Mouse (Mus musculus) heart, adult 2 months (tissue): ENCODE measurements around the gene Mup4. TPM values are rescaled to one million over a fixed set of nuclear protein-coding genes. Genes with fewer than 3 reads are reported as not detected.

Experiments used
- DNase-seq, 2 experiments: peaks; one replicate each; pipeline ENCODE4 v3.0.0; 2021
- H3K27ac ChIP-seq: fragments of 200-600 bp; 2 replicates; pipeline ENCODE4 v1.8.1; 2022
- H3K27me3 ChIP-seq: fragments of 200-500 bp; 2 replicates; pipeline ENCODE4 v1.6.1; 2012; ENCODE audit warnings: mild to moderate bottlenecking, low read length, inconsistent platforms, mixed read lengths; ENCODE audit not compliant: control insufficient read depth, insufficient read depth
- H3K36me3 ChIP-seq: fragments of 200-500 bp; 2 replicates; pipeline ENCODE4 v1.6.1; 2012; ENCODE audit warnings: low read length, inconsistent platforms; ENCODE audit not compliant: control insufficient read depth, insufficient read depth
- H3K4me1 ChIP-seq: fragments of 200-500 bp; 2 replicates; pipeline ENCODE4 v1.6.1; 2011; ENCODE audit warnings: low read length; ENCODE audit not compliant: control insufficient read depth, insufficient read depth
- H3K4me3 ChIP-seq: fragments of 200-600 bp; 2 replicates; pipeline ENCODE4 v1.8.1; 2022
- H3K79me2 ChIP-seq: fragments of 200-500 bp; replicated peaks from 2 replicates; pipeline ENCODE4 v1.6.1; 2012; ENCODE audit warnings: mild to moderate bottlenecking, inconsistent platforms, low read length, moderate library complexity, mixed read lengths; ENCODE audit not compliant: control insufficient read depth, insufficient read depth
- H3K9ac ChIP-seq: fragments of 200-500 bp; 2 replicates; pipeline ENCODE4 v1.6.1; 2012; ENCODE audit warnings: low read depth, mild to moderate bottlenecking, control low read depth, inconsistent platforms, low read length, mixed read lengths
- CTCF ChIP-seq: fragments of 200-600 bp; IDR thresholded peaks from 2 replicates; pipeline ENCODE4 v1.8.1; 2022; ENCODE audit warnings: antibody characterized with exemption, mild to moderate bottlenecking, moderate library complexity
- EP300 ChIP-seq: fragments of 200-500 bp; IDR thresholded peaks from 2 replicates; pipeline ENCODE4 v1.6.1; 2011; ENCODE audit warnings: low read depth, low read length, control low read depth; ENCODE audit not compliant: insufficient read depth
- POLR2A ChIP-seq: fragments of 200-500 bp; IDR thresholded peaks from 2 replicates; pipeline ENCODE4 v1.6.1; 2011; ENCODE audit warnings: mild to moderate bottlenecking, low read depth, low read length, control low read depth; ENCODE audit not compliant: insufficient read depth
- WGBS: fragments of 180-500 bp; shearing (Covaris S2); methylation state at CpG from one replicate; pipeline ENCODE4 v1.1.7; 2018; 5-methylcytosine and 5-hydroxymethylcytosine counted together
- intact Hi-C: fragments of 180-260 bp; cut with DNase I; formaldehyde crosslinking; loops from one replicate; pipeline ENCODE4 v1.15.1; 2025
- polyA plus RNA-seq: library from polyadenylated mRNA; depleted of rRNA; stranded (reverse); fragments of >200 nt; gene quantifications from 2 replicates; pipeline ENCODE4 v1.2.3, GENCODE M21; 2012
- total RNA-seq, 2 experiments: library from RNA; stranded (reverse); gene quantifications; 2 replicates each; pipeline ENCODE4 v1.2.3; 2021

Mup4 gene
- total and polyA plus RNA-seq, 3 experiments = not detected

- intact Hi-C loops = loop anchor here (5.0 kb wide), 1 partner anchor 55 kb away; no protein-coding TSS in a partner anchor
- DNase-seq = no peak
- H3K36me3 ChIP-seq = no peaks in the 10 kb centered on the region
- H3K79me2 ChIP-seq = no peaks in the 10 kb centered on the region
- no peak overlapping the region for H3K4me3 ChIP-seq
- no peak overlapping the region for H3K27ac ChIP-seq
- TF ChIP-seq POLR2A = no peak
- TF ChIP-seq EP300 = no peak
- no peak for TF ChIP-seq CTCF
- H3K9ac ChIP-seq = no peak overlapping the region
- H3K27me3 ChIP-seq = no peaks in the 10 kb centered on the region
- no peaks in the 10 kb centered on the region for H3K4me1 ChIP-seq
- WGBS = 88% methylated on average over 3 of the region's 3 CpGs
Measured at GRCm38 (mm10) chr4:59927666-59928065, 32.8 kb downstream of the Mup4 start.

GRCm38 (mm10) chr4:59925082-59925481 lies 35.4 kb downstream of the Mup4 start:
- Histone ChIP-seq H3K4me1 (no peaks in the 10 kb centered on the region; the same call in 1 of the 2 replicates), H3K27me3 (no peaks in the 10 kb centered on the region), H3K27ac (no peak overlapping the region), H3K79me2 (no peaks in the 10 kb centered on the region), H3K4me3 (no peak overlapping the region), H3K9ac (no peak overlapping the region), H3K36me3 (no peaks in the 10 kb centered on the region)
- 86% methylated on average over 9 of the region's 9 CpGs for WGBS
- intact Hi-C loops = loop anchor here (5.0 kb wide), 1 partner anchor 53 kb away; no protein-coding TSS in a partner anchor
- TF ChIP-seq EP300 = no peak
- TF ChIP-seq POLR2A = no peak
- no peak for TF ChIP-seq CTCF
- no peak for DNase-seq

GRCm38 (mm10) chr4:59917966-59918365 lies 42.5 kb downstream of the Mup4 start:
- TF ChIP-seq POLR2A (no peak), CTCF (no peak), EP300 (no peak)
- no peak for DNase-seq
- Histone ChIP-seq H3K27ac (no peak overlapping the region), H3K27me3 (no peaks in the 10 kb centered on the region), H3K4me1 (no peaks in the 10 kb centered on the region; the same call in 1 of the 2 replicates), H3K79me2 (no peaks in the 10 kb centered on the region), H3K4me3 (no peak overlapping the region), H3K36me3 (no peaks in the 10 kb centered on the region), H3K9ac (no peak overlapping the region)
- intact Hi-C loops = no loop called here
- 92% methylated on average over 3 of the region's 3 CpGs for WGBS

- TF ChIP-seq POLR2A (no peak), EP300 (no peak), CTCF (no peak)
Measured at GRCm38 (mm10) chr4:59914608-59915403, 45.7 kb downstream of the Mup4 start, which contains the start of gene Slc46a2. Slc46a2 (minus strand) TSS chr4:59915056.

GRCm38 (mm10) chr4:59908785-59909184 lies 51.7 kb downstream of the Mup4 start:
- intact Hi-C loops = no loop called here
- H3K9ac ChIP-seq = no peak overlapping the region
- no peak for TF ChIP-seq POLR2A
- no peak for TF ChIP-seq CTCF
- no peak for TF ChIP-seq EP300
- H3K4me1 ChIP-seq = no peaks in the 10 kb centered on the region
- no peak for DNase-seq
- no peaks in the 10 kb centered on the region for H3K79me2 ChIP-seq
- no peaks in the 10 kb centered on the region for H3K36me3 ChIP-seq
- 96% methylated on average over 2 of the region's 2 CpGs for WGBS
- no peak overlapping the region for H3K27ac ChIP-seq
- no peak overlapping the region for H3K4me3 ChIP-seq
- H3K27me3 ChIP-seq = no peaks in the 10 kb centered on the region

More at GRCm38 (mm10) chr4:59914608-59915403, 45.7 kb downstream of the Mup4 start, which contains the start of gene Slc46a2:
- Histone ChIP-seq H3K27ac (no peak within 1 kb of the TSS), H3K79me2 (no peaks in the 10 kb centered on the region), H3K4me1 (no peaks in the 10 kb centered on the region), H3K27me3 (no peaks in the 10 kb centered on the region), H3K9ac (no peak within 1 kb of the TSS), H3K4me3 (no peak within 1 kb of the TSS), H3K36me3 (no peaks in the 10 kb centered on the region)
- DNase-seq = no peak
- intact Hi-C loops = no loop called here
- whole genome bisulfite sequencing = 25% methylated on average over 22 of the region's 22 CpGs

GRCm38 (mm10) chr4:59907657-59908230 lies 52.8 kb downstream of the Mup4 start:
- Histone ChIP-seq H3K4me1 (no peaks in the 10 kb centered on the region), H3K27ac (no peak overlapping the region), H3K36me3 (no peaks in the 10 kb centered on the region), H3K79me2 (no peaks in the 10 kb centered on the region), H3K27me3 (no peaks in the 10 kb centered on the region), H3K9ac (no peak overlapping the region), H3K4me3 (no peak overlapping the region)
- WGBS = 54% methylated on average over 10 of the region's 10 CpGs
- DNase-seq = no peak
- intact Hi-C loops = no loop called here
- no peak for TF ChIP-seq CTCF
- TF ChIP-seq EP300 = no peak
- no peak for TF ChIP-seq POLR2A
